Mouse (Mus musculus) skeletal muscle tissue, adult 2 months (tissue): ENCODE data around the gene Lbhd1.

Experiments
- DNase-seq: peaks from one replicate; pipeline ENCODE4 v3.0.0-alpha.2; 2012; ENCODE audit warnings: low read depth, low spot score

The Lbhd1 gene

GRCm38 (mm10) chr19:8911810-8912209, 28.3 kb downstream of the Lbhd1 start:
- DNase-seq = no peak

- no peak for DNase-seq
Observed at GRCm38 (mm10) chr19:8914212-8914611, 30.7 kb downstream of the Lbhd1 start.

- DNase-seq = no peak
Observed at GRCm38 (mm10) chr19:8919000-8919399, 35.5 kb downstream of the Lbhd1 start.

GRCm38 (mm10) chr19:8919684-8920072, 36.1 kb downstream of the Lbhd1 start:
- no peak for DNase-seq

GRCm38 (mm10) chr19:8920073-8920736, 36.7 kb downstream of the Lbhd1 start, which contains the start of gene B3gat3:
TSS of gene B3gat3 (plus strand) at chr19:8920374.
- DNase-seq = peak; percentile 95

GRCm38 (mm10) chr19:8920836-8921291, 37.3 kb downstream of the Lbhd1 start:
- peak; percentile 54 for DNase-seq

- no peak for DNase-seq
Observed at GRCm38 (mm10) chr19:8921741-8922140, 38.2 kb downstream of the Lbhd1 start.

GRCm38 (mm10) chr19:8926766-8927165, 43.2 kb downstream of the Lbhd1 start:
- no peak for DNase-seq

GRCm38 (mm10) chr19:8927891-8928525, 44.5 kb downstream of the Lbhd1 start:
- DNase-seq = no peak

GRCm38 (mm10) chr19:8928689-8929223, 45.2 kb downstream of the Lbhd1 start:
- DNase-seq = no peak

GRCm38 (mm10) chr19:8929224-8930088, 45.9 kb downstream of the Lbhd1 start, which contains the start of the genes Rom1 and Eml3:
TSS of gene Rom1 (minus strand) at chr19:8929356.
TSS of gene Eml3 (plus strand) at chr19:8929552.
- DNase-seq = peak; percentile 88

- no peak for DNase-seq
Observed at GRCm38 (mm10) chr19:8930117-8930516, 46.6 kb downstream of the Lbhd1 start.

GRCm38 (mm10) chr19:8930771-8931170, 47.2 kb downstream of the Lbhd1 start:
- no peak for DNase-seq

GRCm38 (mm10) chr19:8936736-8937135, 53.2 kb downstream of the Lbhd1 start:
- no peak for DNase-seq

GRCm38 (mm10) chr19:8940526-8941133, 57.1 kb downstream of the Lbhd1 start:
- no peak for DNase-seq

GRCm38 (mm10) chr19:8941136-8941514, 57.6 kb downstream of the Lbhd1 start:
- no peak for DNase-seq

GRCm38 (mm10) chr19:8941515-8942217, 58.1 kb downstream of the Lbhd1 start, which contains the start of gene Mta2:
TSS of gene Mta2 (plus strand) at chr19:8941875.
- DNase-seq = peak; percentile 95
